Mouse (Mus musculus) lung, postnatal 0 days (tissue): ENCODE measurements at regions not wholly inside any gene's neighbourhood (a gene's known extent, or its start where the extent isn't known, plus 50 kb on each side); places are given as distances from the start of the nearest gene placed in this dataset.

ENCODE experiments used
- CTCF ChIP-seq: IDR thresholded peaks from 2 replicates; pipeline ENCODE4 v1.5.1; 2016; ENCODE audit warnings: antibody characterized with exemption, mild to moderate bottlenecking
- EP300 ChIP-seq: IDR thresholded peaks from 2 replicates; pipeline ENCODE4 v1.6.1; 2016; ENCODE audit warnings: antibody characterized with exemption, mild to moderate bottlenecking, control low read depth

GRCm38 (mm10) chrX:11940246-11940645 lies 219.9 kb downstream of the Bcor start:
- TF ChIP-seq CTCF (no peak), EP300 (no peak)
